Mouse (Mus musculus) E14TG2a.4 (cell line): ENCODE results near the gene Zfp185.

Source experiments
- CTCF ChIP-seq: conservative IDR thresholded peaks from 2 replicates; pipeline ENCODE4 v1.5.1; 2014; ENCODE audit warnings: low read length
- NANOG ChIP-seq: IDR thresholded peaks from 2 replicates; pipeline ENCODE4 v1.6.1; 2014; ENCODE audit warnings: borderline replicate concordance, low read length, mixed read lengths

GRCm38 (mm10) chrX:72988431-72988830, 1.3 kb downstream of the Zfp185 start:
- no peak for TF ChIP-seq CTCF
- TF ChIP-seq NANOG: no peak
